Mouse (Mus musculus) CH12F3 (cell line): ENCODE results near the gene Stat5b.

Experiments
- in situ Hi-C: fragments of 300-500 bp; cut with MboI; formaldehyde crosslinking; loops from 2 replicates; pipeline ENCODE4 v1.14.3; 2020; ENCODE audit warnings: low sequenced_read_pairs

Stat5b gene

DNA sequence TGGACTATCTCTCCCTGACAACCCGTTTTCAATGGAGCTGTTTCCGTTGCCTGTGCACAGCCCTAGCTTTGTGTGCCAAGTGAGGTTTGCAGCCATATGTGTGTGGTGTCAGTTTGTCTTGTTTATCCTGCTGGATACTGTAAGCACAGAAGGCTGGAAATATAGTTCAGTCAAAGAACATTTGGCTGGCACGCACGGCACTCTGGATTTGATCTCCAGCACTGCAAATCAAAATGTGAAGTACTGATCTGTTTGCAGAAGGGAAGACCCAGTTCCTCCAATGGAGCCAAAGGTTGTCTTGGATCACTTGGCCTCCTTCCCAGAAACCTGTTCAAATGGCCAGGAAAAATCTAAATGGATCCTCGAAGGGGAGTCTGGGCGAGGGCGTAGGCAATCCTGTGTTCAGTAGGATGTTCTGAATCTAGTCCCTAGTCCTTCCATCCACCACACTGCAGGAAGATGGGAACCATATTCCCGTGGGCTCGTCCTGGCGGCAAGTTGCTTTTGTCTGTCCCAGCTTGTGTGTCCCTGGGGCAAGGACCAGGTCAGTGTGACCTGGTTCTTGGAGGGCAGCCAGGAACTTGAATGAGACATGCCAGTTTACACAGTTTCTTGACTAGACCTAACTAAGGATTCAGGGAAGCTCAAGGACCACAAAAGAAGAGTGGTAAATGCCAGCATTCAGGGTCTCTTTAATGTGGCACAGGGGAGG, 19.9 kb upstream of the Stat5b start:
- in situ Hi-C loops = no loop called here

DNA sequence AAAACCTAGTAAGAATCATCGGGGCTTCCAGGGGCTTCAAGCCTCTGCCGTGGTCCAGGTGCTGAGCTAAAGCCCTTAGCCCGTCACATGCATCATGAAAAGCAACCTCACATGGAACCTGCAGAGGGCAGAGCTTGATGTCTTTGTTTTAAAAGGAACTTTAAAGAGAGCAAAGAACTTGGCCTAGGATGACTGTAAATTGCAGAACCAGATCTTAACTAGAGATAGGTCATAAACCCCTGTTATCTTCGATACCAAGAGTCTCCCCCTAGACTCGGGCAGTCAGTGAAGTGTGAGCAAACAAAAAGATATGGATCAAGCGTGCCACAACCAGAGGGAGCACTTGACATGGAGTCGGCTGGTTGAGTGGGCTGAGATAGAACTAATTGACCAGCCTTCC, 15.1 kb upstream of the Stat5b start:
- in situ Hi-C loops = no loop called here

DNA sequence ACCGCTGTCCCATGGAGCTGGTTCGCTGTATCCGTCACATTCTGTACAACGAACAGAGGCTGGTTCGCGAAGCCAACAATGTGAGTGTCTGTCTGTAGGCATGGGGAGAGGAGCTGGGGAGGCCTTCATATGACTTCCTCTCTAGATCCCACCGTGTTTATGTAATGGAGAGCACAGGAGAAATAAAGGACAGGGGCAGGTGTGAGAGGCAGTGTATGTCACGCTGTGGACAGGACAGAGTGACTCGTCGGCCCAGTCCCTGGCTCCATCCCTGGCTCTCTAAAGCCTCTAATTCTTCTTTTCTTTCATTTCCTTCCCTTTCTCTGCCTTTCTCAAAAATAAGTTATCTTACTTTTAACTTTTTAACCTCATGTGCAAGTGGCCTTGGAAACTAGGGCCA, 12.6 kb upstream of the Stat5b start:
- in situ Hi-C loops = no loop called here

DNA sequence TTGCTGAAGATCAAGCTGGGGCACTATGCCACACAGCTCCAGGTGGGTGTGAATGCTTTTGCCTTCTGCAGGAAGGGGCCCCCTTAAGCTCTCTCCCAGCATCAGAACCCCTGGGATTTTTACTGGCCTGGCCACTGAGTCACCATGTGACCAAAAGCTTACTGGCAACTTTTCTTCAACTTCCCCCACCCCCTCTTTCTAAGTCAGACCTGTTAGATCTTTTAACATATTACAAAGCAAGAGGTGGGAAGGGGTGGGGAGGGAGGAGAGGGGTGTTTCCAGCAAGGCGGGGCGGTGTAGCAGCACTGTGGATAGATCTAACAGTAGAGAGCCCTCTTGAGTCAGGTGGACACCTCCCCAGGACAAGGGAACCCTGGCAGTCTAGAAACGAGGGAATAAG, 11.3 kb upstream of the Stat5b start:
- in situ Hi-C loops = no loop called here

DNA sequence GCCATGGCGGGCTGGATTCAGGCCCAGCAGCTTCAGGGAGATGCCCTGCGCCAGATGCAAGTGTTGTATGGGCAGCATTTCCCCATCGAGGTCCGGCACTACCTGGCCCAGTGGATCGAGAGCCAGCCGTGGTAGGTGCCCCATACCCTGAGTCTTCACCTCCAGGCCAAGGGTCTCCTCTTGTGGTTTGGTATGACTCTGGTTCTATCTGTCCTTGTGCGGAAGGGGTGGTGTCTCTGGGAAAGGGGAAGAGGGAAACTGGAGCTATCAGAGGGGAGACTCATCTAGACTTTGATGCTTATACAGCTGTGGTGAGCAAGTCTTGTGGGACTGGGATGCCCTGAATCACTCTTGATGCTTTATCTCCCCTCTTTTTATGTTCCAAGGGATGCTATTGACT, 10.8 kb upstream of the Stat5b start:
- in situ Hi-C loops = no loop called here

DNA sequence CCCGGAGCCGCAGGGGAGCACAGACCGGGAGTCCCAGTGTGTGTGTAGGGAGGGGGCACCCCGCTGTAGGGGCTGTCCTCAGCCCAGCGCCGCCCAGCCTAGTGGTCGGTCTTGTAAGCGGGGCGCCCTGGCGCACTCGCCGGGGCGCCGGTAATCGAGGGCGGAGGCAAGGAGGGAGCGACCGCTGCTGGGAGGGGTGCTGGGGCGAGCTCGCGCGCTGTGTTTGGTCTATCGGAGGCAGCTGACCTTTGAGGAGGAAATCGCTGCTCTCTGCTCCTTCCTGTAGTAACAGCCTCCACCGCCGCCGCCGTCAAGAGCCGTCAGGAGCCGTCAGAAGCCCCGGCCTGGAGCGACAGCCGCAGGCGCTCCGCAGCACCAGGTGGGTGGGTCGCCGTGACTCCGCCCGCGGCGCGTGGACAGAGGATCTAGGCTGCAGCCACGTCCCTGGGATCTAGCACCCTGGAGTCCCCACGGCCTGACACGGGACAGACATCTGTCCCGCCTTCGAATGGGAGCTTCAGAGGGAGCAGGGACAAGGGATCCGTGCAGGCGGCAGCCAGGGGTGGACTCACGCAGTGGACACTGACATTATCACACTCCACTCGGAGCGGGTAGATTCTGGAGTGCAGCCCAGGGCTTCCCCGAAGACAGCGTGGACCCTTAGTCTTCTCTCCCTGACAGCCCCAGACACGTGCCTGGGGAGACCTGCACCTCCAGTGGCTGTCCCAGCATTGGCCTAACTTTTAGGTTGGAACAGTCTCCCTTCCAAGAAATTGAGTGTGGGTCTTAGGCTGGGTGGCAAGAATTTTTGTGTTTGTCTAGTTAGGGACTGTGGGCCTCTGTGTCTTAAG, 9.9 kb upstream of the Stat5b start:
- in situ Hi-C loops = no loop called here

DNA sequence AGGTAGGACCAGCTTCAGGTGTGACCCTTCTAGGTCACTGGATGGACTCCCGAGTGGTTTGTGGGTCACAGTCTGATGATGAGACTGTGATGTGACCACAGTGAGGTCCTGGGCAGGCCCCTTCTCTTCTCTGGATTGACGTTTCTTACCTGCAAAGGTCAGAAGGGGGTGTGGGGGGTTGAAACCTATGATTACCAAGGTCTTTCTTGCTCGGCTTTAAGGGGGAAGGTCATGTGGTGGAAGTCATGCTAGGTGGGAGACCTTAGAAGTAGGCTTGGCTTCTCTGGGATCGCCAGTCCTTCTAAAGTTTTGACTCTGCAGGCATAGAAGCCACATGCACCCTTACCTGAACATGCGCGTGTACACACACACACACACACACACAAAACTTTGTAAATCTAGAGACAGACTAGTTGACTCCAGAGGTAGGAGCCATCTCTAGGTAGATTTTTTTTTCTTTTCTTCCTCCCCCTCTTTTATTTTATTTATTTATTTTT, 9.1 kb upstream of the Stat5b start:
- in situ Hi-C loops = no loop called here

DNA sequence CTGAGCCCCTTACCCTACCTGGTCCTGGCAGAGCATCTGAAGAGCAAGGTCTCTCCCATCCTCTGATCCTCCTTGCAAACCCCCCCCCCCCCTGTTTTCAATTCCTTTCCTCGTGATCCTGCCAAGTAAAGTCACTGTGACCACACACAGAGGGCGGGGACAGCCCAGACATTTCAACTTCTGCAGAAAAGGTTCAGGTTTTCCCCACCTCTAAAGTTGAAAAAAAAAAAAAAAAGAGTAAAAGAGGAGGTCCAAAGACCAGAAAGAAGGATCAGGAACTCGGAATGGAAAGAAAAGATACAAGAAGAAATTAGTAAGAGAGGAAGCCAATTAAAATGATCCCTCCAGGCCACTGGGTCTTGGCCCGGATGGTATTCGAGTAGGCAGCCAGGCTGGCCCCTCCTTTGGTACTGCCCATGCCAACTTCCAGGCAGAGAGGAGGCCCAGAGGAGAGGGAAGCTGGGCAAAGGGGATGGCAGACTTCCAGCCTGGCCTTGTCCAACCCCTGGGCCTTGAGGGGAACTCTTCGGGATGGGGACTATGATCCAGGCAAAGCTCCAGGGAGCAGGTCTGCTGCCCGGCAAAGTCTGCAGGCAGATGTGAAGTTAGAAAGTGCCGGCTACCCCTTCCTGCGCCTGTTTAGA, 8.5 kb upstream of the Stat5b start, which contains the start of gene Stat5a:
TSS of gene Stat5a (plus strand) at position 417 of the 644 bp plus-strand sequence.
- in situ Hi-C loops = no loop called here

DNA sequence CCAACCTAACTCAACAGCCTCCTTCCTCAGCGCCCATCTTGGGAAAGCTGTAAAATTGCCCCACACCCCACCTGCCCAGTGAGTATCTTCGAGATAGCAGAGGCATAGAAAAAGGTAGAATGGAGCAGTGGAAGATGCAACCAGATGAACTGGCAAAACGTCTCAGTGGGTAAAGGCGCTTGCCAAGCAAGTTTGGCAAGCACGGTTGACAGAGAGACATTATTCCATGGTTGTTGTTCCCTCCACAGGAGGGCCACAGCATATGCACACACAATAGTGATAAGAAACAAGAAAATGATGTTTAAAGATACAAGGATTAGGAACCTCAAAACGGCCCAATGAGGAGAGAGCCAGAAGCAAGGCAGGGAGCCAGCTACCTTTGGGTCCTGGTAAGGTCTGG, 7.4 kb upstream of the Stat5b start:
- in situ Hi-C loops = no loop called here

DNA sequence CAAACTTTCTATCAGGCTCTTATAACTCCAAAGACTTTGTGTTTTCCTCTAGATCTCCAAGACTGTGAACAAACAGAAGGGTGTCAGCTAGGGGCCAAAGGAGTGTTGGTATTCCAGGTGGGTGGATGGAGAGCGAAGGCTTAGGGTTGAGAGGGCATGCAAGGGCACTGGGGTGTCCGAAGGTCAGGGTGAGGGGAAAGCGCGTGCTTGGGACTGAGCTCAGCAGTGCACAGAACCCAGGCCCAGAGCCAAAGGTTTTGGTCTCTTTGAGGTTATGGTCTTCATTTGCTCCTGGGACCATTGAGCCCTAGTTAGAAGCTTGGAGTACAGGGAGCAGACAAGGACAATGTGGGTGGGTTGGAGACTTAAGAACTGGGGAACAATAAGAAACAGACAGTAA, 4.7 kb upstream of the Stat5b start:
- in situ Hi-C loops = no loop called here

DNA sequence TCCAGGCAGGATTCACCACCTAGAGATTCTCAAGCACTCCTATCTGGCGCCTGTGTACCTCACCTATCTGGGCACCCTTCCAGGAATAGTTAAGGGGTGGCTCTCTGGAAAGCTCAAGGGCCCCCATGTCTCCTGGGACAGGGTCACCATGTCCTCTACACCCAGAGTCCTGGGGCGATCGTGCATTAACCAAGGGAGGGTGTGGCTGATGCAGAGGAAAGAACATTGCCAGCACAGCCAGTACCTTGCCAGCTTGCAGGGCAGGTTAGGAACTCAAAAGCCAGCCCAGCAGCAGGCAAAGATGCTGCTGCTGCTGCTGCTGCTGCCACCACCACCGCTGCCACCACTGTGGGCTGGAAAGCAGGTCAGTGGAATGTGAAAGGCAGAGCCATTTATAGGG, 3.7 kb upstream of the Stat5b start:
- in situ Hi-C loops = no loop called here

DNA sequence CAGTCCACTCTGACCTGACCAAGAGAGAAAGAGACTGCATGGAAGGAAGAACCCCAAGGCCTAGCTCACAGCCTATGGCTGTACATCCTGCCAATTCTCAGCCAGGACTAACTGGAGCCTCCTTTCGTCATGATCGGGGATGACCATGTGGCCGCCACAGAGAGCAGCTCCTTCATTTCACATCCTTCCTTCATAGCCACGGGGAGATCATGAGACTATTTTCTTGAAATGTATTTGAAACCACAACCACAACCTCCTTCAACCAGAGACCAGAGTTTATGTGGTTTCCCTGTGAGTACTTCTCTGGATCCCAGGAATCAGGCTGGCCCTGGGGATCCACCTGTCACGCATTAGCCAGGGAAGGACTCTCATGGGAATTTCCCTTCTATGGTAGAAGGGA, 2.5 kb upstream of the Stat5b start:
- in situ Hi-C loops = no loop called here

DNA sequence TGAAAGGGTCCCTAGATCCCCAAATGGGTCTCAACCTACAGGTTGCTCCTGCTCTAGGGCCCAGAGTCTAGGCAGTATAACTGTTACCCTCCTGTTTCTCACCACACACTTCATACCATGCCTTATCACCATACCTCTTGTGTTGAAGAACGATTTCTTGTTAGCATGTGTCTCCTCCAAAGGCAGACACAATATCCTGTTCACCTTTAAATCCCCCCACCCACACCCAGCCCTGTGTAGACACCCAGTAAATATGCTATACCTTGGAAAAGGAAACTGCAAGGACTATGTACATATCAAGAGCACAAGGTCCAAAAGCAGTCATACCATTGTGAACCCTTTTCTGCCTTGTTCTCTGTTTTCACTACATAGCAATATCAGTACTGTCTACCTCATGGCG, 1.6 kb upstream of the Stat5b start:
- in situ Hi-C loops = no loop called here

DNA sequence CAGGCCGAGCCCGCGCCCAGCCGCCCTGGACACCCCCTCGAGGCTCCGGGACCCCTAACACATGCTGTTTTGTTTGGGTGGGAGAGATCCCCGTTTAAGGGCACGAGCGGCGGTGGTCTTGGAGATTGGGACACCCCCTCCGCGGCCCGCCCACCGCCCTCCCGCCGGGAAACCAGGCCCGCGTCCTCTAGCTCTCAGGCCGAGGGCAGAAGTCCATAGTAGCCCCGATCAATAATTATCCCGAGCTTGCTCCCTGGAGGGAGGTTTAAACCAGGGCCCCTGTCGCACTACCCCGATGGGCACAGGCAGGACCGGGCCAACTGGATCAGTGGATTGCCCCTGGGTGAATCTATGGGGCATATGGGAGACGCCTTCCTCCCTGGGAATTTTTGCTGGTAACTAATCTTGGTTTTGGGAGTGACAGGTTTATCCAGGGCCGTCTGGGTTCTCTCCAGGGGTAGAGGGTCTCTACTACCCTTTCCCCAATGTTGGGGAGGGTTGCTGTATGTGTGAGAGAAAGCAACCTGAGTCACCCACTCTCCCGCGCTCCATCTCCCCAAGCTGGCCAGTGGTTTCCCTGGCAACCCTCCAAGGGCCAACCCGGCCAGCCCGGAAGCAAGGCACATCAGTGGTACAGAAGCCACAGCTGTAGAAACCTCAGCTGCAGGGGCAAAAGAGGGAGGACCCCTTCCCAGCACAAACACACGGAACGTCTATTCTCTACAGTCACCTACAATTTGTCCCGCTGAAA, 429 bp upstream of the Stat5b start:
- in situ Hi-C loops = no loop called here

DNA sequence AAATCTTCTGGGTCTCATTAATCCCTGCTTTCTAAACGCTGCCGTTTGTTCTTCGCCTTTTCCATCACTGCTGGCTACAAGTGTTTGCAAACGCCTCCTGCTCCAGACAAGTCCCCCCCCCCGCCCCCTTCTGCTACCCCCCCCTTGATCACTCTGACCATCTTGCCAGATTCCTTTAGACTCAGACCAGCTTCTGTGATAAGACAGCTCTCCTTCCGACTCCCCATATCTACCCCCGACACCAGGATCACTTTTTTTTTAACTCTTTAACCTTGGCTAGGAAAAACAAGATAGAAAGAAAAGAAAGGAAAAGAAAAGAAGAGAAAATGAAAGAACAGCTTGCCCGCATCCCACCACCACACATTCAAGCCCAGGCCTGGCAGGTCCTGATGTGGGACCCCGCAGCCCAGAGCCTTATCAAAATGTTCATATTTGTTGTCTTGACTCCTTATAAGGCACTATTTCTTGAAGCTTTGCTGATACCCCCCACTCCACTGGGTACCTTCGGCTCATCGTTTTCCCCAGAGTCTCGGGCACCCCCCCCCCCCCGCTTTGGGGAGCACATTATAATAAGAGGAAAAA, 977 bp downstream of the Stat5b start:
- in situ Hi-C loops = no loop called here

DNA sequence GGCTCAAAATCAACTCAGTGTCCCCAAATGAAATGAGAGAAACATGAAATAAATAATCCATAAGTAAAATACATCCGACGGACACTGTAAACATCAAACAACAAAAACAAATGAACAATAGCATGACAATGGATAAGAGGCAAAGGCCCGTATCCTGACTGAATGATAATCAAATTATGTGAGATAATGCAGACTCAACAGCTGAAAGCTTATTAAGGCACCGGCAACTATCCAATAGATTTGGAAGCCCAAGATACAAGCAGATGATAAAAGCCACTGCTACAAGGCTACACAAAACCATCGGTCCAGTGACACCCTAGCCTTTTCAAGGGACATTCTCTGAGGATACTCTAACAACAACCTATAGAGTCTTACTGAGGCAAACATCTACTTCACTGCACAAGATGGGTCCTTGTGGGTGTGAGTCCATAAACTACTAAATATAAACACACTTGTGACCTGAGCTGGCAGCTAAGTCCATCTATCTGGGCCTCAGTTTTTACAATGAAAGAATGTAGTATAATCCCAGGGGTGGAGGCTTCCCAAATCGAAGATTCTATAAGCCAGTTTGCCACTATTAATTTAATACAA, 1.6 kb downstream of the Stat5b start:
- in situ Hi-C loops = no loop called here

DNA sequence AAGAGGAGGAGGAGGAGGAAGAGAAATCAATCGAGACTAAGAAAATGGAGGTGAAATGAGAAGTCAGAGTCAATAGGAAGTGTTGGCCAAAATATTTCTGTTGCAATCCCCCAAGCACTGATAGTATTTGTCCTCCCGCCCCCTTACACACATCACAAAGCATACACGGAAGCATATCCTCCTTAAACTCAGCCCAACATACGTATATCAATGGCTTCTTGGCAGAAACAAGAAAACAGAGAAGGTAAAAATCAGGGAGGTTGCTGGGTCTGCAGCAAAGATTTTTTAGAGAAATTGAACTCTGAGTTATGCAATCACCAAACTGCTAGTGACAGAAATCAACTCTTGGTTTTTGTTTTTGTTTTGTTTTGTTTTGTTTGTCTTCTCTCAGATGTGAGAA, 2.4 kb downstream of the Stat5b start:
- in situ Hi-C loops = no loop called here

DNA sequence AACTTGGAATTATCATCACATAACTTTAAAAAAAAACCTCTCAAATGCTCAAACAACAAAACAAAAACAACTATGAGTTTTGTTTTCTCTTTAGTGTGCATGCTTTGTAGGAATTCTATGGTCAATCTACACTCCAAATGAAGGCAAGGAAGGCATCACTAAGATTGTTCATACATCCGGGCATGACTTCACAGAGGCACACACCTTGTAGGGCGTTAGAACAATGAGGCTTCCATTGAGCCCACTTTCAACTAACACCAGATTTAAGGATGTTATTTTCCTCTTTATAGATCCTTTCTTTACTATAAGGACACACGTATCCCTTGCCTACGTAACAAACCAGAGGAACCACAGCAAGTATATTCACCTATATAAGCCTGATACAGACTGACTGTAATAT, 3.0 kb downstream of the Stat5b start:
- in situ Hi-C loops = no loop called here

DNA sequence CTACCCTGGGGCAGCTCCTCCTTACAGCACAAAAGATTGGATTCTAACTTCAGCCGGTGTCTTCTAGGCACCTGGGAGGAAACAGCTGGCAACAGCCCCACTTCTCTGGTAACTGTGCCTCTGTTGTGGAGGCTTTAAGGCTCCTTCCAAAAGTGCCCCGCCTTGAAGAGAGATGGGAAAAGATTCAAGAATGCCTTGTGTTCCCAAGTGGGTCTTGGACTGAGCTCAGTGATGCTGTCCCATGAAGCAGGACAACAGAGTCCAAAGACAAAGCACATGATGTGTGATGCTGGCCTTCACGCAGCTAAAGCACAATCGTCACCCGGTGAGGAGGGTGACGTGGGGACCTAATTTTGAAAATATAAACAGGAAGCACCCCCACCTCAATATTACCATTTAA, 4.7 kb downstream of the Stat5b start:
- in situ Hi-C loops = no loop called here

DNA sequence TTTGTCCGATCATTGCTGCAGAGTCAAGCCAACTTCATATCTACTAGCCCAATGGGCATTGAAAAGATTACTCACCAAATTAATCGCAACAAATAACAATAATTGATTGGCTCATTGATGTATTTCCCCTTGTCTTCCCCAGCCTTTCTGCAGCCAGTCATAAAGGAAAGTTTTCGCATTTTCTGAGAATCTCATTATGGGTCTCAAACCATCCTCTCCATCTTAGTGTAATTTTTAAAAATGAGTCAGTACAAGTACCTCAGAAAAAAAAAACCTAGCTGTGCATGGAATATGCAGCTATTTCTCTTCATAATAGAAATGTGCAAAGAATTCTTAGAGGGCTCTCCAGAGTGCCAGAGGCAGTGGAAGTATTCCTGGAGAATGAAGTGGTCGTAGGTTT, 6.4 kb downstream of the Stat5b start:
- in situ Hi-C loops = no loop called here
